Mouse (Mus musculus) embryonic fibroblast, embryonic 13.5 days (primary cell): ENCODE results near the gene Fgf5.

Experiments used
- CTCF ChIP-seq: IDR thresholded peaks from 2 replicates; pipeline ENCODE4 v1.5.1; 2011; ENCODE audit warnings: mild to moderate bottlenecking, control low read depth, low read length, moderate library complexity, borderline replicate concordance; ENCODE audit not compliant: insufficient read depth
- POLR2A ChIP-seq: IDR thresholded peaks from 2 replicates; pipeline ENCODE4 v1.6.1; 2011; ENCODE audit warnings: low read depth, mild to moderate bottlenecking, control low read depth, low read length, moderate library complexity

DNA sequence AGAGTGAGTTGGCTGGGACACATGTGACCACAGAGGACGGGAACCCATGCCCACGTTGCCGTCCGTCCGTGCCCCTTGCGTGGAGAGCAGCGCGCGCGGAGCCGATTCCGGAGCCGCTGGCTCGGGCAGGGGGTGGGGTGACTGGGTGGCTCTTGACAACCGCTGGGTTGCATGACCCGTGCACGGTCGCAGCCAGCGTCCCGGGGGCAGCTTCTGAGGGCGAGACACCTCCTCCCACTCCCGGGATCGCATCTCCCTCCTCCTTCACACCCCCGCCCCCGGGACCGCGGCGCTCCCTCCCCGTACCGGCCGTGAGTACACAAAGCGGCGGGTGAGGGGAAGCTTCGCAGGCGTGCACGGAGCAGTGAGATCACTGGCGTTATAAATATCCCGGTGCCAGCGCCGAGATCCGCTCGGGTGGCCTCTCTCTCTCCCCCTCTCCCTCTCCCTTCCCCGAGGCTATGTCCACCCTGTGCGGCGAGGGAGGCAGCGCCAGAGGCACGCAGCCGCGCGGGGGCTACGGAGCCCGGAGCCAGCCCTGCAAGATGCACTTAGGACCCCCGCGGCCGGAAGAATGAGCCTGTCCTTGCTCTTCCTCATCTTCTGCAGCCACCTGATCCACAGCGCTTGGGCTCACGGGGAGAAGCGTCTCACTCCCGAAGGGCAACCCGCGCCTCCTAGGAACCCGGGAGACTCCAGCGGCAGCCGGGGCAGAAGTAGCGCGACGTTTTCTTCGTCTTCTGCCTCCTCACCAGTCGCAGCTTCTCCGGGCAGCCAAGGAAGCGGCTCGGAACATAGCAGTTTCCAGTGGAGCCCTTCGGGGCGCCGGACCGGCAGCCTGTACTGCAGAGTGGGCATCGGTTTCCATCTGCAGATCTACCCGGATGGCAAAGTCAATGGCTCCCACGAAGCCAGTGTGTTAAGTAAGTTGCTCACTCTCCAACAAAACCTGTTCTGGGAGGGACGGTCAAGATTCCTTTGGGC is at the start of gene Fgf5:
- TF ChIP-seq CTCF: no peak
- no peak for TF ChIP-seq POLR2A
